Mouse (Mus musculus): ENCODE results near the gene Thoc6.

DNA sequence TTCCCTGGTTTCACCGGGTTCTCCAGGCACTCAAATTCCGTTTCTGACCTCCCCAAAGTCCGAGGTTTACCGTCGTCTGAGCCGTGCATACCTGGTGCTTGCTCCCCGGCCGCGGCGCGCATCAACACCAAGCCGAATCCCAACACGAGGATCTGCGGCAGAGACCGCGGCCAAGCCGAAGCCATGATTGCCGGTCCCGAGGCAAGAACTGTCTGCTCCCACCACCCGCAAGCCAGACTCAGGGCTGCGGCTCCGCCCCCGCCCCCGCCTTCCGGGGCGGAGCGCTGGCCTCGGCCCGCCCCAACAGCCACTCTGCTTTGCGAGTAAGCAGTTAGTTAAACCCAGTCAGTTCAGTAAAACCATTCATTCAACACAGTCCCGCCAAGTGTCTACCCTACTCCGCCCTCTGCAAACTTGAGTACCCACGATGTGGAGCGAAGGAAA is 3.6 kb upstream of the Thoc6 start, which contains the start of gene Tnfrsf12a:
- TF ChIP-seq CTCF (IDR thresholded peaks at IDR 0.05; ENCODE audit: low read depth), result no peak
- no peak for TF ChIP-seq EP300 (optimal IDR thresholded peaks at IDR 0.05)

All from stomach, postnatal 0 days (tissue).